Mouse (Mus musculus) embryo, embryonic 11 days (tissue): ENCODE measurements around the gene Sox10.

Experiments used
- DNase-seq: peaks from one replicate; pipeline ENCODE4 v3.0.0-alpha.2; 2015

The Sox10 gene

DNA sequence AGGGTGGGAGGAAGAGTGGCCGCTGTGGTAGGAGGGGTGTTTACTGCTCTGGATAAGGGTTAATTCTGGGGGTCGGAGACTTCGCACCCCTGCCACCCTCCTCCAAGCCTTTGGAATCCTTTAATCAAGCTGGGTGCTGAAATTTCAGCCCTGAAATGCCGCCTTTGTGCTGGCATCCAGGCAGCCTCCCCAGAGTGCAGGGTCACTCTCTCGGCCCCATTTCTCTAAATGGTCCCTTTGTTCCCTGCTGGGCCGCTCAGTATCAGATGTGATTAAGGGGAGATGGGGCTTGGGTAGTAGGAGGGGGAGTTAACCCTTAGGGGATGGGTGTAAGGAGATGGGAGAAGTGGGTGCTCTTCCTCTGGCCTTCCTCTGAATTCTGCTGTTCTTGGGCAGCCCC, 12.3 kb downstream of the Sox10 start:
- DNase-seq = no peak

GRCm38 (mm10) chr15:79151881-79152280, 13.2 kb downstream of the Sox10 start:
- DNase-seq = peak; percentile 49

DNA sequence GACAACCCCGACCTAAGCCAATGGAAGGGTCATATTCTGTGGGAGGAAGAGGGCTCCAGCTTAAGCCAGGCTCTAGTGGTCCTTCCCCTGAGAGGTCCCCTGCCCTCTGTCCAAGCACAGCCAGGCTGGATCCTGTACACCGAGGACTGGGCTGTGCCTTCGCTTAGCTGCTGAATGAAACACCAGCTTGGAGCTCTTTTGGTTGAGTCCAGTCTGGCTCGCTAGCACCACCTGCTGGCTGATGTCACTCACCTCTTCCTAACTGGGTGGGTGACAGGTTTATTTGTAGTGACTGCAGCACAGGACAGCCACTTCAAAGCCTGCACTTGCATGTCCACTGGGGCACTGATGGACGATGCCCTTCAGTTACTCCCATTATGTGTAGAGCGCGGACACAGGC, 16.5 kb downstream of the Sox10 start:
- peak; percentile 89 for DNase-seq

- no peak for DNase-seq
Measured at GRCm38 (mm10) chr15:79145522-79145921, 19.5 kb downstream of the Sox10 start.

- DNase-seq = no peak
Measured at GRCm38 (mm10) chr15:79144021-79144420, 21.0 kb downstream of the Sox10 start.

- no peak for DNase-seq
Measured at GRCm38 (mm10) chr15:79143316-79143715, 21.7 kb downstream of the Sox10 start.

DNA sequence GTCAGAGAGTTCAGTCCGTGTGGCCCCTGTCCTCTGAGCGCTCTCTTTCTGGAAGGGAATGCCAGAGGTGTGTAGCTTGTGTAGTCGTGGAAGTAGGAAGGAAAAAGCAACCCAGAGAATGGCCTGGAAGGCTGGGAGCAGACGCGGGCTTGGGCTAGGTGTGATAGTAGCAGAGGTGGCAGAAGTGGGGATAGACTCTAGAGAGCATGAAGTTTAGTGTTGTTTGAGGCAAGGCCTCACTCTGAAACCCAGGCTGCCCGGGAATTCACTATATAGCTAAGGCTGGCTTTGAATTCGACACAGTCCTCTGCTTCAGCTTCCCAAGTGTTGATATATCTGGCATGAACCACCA, 23.5 kb downstream of the Sox10 start:
- no peak for DNase-seq

DNA sequence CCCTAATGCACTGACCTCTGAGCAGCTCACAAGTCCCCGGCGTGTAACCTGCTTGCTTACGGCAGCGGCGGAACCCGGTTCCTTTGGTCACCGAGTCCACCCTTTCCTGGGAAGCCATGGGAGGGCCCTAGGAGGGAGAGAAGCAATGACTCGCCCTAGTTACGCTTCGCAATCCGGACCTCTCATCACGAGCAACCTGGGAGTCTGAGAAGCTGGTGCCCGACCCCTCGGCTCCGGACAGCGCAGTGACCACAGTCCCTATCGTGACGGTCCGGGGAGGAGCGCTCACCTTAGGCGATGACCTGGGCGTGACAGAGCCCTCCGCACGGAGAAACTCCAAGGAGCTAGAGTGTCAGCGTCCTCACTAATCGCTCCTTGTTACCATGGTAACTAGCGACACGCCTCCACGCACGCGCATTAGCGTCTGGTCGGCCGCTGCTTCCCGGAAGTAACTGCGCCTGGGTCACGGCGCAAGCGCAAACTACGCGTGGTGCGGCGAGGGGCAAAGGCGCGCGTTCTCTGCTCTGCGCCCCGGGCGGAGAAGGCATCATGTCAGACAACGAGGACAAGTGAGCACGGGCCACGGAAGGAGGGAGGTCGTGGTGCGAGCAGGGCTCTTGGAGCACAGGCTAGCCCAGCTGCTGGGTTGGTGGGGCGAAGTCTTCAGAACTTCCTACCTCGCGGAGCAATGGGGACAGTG, 24.0 kb downstream of the Sox10 start, which contains the start of the genes Polr2f and 1700088E04Rik:
Gene Polr2f, plus strand, starts transcription at position 144 of the 700 bp plus-strand sequence.
Gene 1700088E04Rik, minus strand, starts transcription at position 388 of the 700 bp plus-strand sequence.
- DNase-seq = peak; percentile 98

- no peak for DNase-seq
Measured at GRCm38 (mm10) chr15:79139640-79140039, 25.4 kb downstream of the Sox10 start.

DNA sequence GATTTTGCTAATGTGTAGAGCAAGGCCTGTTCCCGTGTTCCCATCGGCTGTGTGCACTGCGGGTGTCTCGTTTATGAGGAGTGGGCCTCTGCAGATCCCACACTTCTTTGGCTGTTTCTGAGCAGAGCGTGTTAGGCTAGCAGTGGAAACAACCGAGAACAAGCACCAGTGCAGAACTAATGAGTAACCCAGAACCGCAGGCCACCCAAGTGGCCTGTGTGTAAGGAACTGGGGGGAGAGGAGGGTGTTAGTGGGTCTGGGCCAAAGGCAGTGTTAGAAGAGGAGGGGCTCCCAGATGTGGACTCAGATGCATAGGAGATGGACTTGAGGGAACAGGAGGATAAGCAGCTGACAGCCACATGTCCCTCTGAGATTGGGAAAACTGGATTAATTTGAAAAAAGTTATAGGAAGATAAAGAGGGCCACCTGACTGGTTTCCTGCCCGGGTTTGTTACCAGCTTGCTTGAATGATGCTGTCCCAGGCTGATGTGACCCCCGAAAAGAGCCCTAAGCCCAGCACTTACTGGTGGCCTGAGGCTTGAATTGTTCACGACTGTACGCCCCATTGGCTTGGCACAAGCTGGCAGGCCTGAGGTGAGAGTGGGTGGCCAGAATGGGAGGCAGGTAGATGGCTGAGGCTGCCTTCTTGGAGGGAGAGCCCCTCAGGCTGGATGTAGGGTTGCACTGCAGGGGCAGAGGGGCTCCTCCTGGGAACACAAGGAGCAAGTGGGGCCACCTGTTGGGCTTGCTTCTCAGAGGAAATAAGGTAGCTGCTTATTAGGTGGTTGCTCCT, 29.1 kb downstream of the Sox10 start:
- no peak for DNase-seq

DNA sequence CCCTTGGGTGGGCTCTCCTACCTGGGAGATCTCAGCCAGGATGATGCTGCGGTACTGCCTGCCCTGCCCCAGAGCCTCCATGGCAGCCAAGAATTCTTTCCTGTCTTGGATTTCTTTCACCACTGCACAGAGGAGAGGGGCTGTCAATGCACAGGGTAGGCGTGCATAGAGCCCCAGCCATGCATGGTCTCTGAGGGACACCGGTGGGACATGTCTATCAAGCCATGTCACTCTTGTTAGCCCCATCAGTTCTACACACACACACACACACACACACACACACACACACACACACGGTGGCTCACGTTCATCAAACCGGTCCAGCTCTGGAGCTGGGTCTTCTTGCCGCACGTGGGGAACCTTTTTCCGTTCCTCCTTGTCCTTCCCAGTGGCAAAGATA, 29.7 kb downstream of the Sox10 start:
- no peak for DNase-seq

DNA sequence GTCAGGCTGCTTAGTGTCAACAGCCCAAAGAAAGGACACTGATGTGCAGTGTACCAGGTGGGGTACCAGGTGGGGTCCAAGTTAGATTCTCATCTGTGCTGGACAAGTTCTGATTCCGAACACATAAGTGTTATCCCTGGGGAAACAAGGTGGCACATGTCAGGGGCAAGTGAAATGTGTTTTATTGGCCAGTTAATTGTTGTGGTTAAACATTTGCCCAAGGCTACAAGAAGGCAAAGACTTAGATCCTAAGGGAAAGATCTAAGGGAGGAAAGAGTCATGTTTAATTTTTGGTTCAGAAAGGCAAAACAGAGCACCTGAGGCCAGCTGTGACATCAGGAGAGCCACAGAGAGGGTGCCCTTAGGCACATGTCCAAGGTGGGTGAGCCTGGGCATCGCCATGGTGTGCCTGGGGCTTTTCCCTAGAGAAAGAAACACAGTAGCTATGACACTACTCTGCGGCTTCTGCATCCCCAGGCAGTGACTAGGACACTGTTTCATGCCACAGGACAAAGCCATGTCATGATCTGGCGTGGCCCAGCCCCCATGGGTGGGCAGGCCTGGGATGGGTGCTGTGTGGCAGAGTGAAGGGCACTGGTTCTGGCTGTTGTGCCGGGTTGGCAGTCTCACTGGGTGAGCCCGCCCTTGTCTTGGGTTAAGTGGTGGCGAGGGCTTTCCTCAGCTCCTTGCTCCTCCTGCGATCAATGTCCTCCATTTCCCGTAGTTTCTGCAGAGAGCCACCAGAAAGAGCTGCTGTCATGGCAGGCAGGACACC, 30.4 kb downstream of the Sox10 start:
- DNase-seq = no peak

- no peak for DNase-seq
Measured at GRCm38 (mm10) chr15:79133191-79133661, 31.8 kb downstream of the Sox10 start.

- no peak for DNase-seq
Measured at GRCm38 (mm10) chr15:79131442-79131841, 33.6 kb downstream of the Sox10 start.

- DNase-seq = no peak
Measured at GRCm38 (mm10) chr15:79130782-79131181, 34.3 kb downstream of the Sox10 start.

- no peak for DNase-seq
Measured at GRCm38 (mm10) chr15:79129311-79129710, 35.7 kb downstream of the Sox10 start.

DNA sequence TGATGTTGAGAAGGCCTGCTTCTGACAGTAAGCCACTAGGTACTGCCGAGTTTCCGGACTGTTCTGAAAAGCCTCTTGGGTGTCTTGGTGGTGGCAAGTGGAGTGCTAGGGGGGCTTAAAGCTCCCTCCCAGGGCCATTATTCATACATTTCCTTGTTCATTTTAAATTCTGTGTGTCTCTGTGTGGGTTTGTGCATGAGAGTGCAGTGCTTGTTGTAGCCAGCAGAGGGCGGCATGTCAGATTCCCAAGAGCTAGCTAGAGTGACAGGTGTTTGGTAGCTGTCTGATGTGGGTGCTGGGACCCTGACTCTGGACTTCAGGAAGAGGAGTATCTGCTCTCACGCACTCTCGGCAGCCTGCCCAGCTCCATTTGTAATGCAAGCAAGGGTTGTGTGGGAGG, 36.8 kb downstream of the Sox10 start:
- no peak for DNase-seq

- DNase-seq = no peak
Measured at GRCm38 (mm10) chr15:79127101-79127500, 37.9 kb downstream of the Sox10 start.

GRCm38 (mm10) chr15:79126217-79126932, 38.7 kb downstream of the Sox10 start:
- DNase-seq = peak; percentile 47

DNA sequence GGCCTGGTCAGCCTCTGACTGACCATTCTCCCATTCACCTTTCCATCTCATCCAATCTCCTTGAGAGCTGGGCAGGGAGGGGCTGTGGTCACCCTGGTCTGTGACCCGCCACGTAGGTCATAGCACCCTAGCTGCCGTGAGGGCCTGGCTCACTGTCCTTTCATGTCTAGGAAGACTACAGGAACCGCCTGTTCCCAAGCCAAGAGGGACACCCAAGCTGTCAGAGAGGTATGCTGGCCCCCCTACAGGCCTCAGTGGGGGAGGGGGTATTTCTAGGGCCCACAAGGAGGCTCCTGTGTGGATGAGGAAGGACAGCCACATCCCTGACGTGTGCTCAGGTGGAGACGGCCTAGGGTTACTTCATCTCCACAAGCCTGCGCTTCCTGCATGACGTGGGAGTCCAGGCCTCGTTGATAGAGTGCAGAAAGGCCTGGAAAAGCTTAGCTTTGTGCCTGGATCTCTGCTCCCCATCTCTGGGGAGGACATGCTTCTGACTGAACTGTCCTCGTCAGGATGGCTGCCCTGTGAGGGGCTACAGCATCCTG, 40.6 kb downstream of the Sox10 start:
- DNase-seq = no peak

DNA sequence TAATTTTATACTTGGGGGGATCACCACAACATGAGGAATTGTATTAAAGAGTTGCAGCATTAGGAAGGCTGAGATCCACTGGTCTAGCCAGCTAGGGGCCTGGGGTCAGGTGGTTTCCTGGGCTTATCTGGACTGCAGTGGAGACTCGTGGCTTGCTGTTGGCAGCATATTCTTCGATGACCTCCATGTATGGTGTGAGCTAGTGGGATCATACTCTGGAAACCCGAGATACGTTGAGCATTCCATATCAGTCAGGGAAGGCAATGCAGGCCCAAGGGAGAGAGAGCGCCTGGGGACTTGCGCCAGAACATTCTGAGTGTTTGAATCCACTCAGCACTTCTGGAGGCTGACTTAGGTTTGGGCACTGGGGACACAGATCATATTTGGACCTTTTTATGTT, 41.3 kb downstream of the Sox10 start:
- no peak for DNase-seq

GRCm38 (mm10) chr15:79122546-79122945, 42.5 kb downstream of the Sox10 start:
- DNase-seq = no peak
